Mouse (Mus musculus) kidney, adult 2 months (tissue): ENCODE measurements around the gene Crnkl1.

Experiments
- CTCF ChIP-seq: fragments of 200-500 bp; conservative IDR thresholded peaks from 2 replicates; pipeline ENCODE4 v1.5.1; 2011; ENCODE audit warnings: low read depth, mild to moderate bottlenecking, control low read depth, low read length, moderate library complexity, mixed read lengths; ENCODE audit not compliant: insufficient read depth, insufficient read length
- POLR2A ChIP-seq: fragments of 200-500 bp; IDR thresholded peaks from one replicate; pipeline ENCODE4 v1.6.1; 2011; ENCODE audit warnings: low read depth, low read length, control low read depth

- no peak for TF ChIP-seq CTCF
- TF ChIP-seq POLR2A, result no peak
These were observed 15.4 kb upstream of the Crnkl1 start for GRCm38 (mm10) chr2:145950239-145950638.
